ENCODE assay signal across 15 mouse cellular contexts in the genomic region with DNA sequence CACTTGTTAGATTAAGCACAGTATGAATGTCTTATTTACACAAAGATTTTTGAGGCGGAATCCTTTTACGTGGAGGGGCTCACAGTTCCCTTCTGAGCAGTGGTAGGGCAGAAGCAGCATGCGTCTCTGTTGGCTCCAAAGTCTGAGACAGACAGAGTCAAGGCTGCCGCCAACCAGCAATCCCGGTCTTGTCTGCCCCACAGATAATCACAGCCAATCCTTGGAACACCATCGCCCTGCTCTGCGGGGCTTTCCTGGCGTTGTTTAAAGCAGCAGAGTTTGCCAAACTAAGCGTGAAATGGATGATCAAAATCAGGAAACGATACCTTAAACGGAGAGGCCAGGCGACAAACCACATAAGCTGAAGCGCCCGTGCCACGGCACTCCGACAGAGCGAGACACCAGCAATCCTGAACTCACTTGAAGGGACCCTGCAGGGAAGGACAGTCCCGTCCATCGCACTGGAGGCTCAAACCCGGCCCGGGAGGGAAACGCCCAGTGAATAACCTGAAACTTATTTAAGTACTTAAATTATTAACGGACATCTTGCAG. TPM values are rescaled to one million over a fixed set of nuclear protein-coding genes. Genes with fewer than 3 reads are reported as not detected.
A peak's percentile ranks its signal among the peaks of the same experiment; 100 is the strongest.
DNase-seq lines count a peak whose midpoint lies in the region; ATAC-seq and TF ChIP-seq lines count a peak whose summit lies in the region.
"Had no signal": no experiment of that assay in that cellular context is flagged by ENCODE, and none has a peak within 500 bp of the region (broad histone marks: within the 10 kb centered on the region; RNA-seq: fewer than 3 reads in every experiment).

No protein-coding gene starts in this region.

- no peak for TF ChIP-seq CTCF in intestine, postnatal 0 days (IDR thresholded peaks at IDR 0.05; ENCODE audit: low read depth)

- 83% methylated on average over 23 of the region's 23 CpGs for WGBS in forebrain, embryonic 11.5 days
- WGBS in forebrain, embryonic 13.5 days = 82% methylated on average over 23 of the region's 23 CpGs
- 78% methylated on average over 23 of the region's 23 CpGs for WGBS in intestine, embryonic 15.5 days
- WGBS in intestine, postnatal 0 days = 83% methylated on average over 23 of the region's 23 CpGs

- no peak for ATAC-seq in forebrain, embryonic 11.5 days (replicated peaks; ENCODE audit: low FRiP score)
- ATAC-seq in forebrain, embryonic 13.5 days = no peak
- ATAC-seq in intestine, embryonic 15.5 days = no peak
- ATAC-seq in intestine, postnatal 0 days = no peak
- ATAC-seq: forebrain, embryonic 15.5 days had no signal

- H3K4me2 ChIP-seq in forebrain, embryonic 11.5 days (ENCODE audit: low read depth, low read length, severe bottlenecking) = no peak overlapping the region
- H3K4me2 ChIP-seq in forebrain, embryonic 13.5 days = no peak overlapping the region
- no peak overlapping the region for H3K4me2 ChIP-seq in intestine, embryonic 15.5 days (replicated peaks)
- H3K4me2 ChIP-seq in intestine, postnatal 0 days (replicated peaks; ENCODE audit: low read depth) = no peak overlapping the region
- H3K4me2 ChIP-seq: embryonic facial prominence, embryonic 15.5 days; forebrain, embryonic 15.5 days; hindbrain, embryonic 13.5 days; neural tube, embryonic 12.5 days had no signal

- H3K27me3 ChIP-seq in forebrain, embryonic 11.5 days (ENCODE audit: control insufficient read depth, insufficient read depth, low read length) = no peaks in the 10 kb centered on the region
- H3K27me3 ChIP-seq in forebrain, embryonic 13.5 days = no peaks in the 10 kb centered on the region
- H3K27me3 ChIP-seq in intestine, embryonic 15.5 days (replicated peaks) = no peaks in the 10 kb centered on the region
- H3K27me3 ChIP-seq in intestine, postnatal 0 days (replicated peaks; ENCODE audit: control insufficient read depth, insufficient read depth, low read length) = no peaks in the 10 kb centered on the region
- H3K27me3 ChIP-seq: embryonic facial prominence, embryonic 15.5 days; forebrain, embryonic 15.5 days; hindbrain, embryonic 13.5 days; neural tube, embryonic 12.5 days had no signal

- no peaks in the 10 kb centered on the region; the same call in 1 of the 2 replicates for H3K36me3 ChIP-seq in forebrain, embryonic 11.5 days (ENCODE audit: control insufficient read depth, insufficient read depth, low read length)
- H3K36me3 ChIP-seq in forebrain, embryonic 13.5 days (ENCODE audit: poor library complexity, severe bottlenecking) = peaks cover 94% of the 10 kb centered on the region
- peaks cover 28% of the 10 kb centered on the region for H3K36me3 ChIP-seq in intestine, embryonic 15.5 days
- peaks cover 67% of the 10 kb centered on the region for H3K36me3 ChIP-seq in intestine, postnatal 0 days (ENCODE audit: control insufficient read depth, insufficient read depth)

- H3K27ac ChIP-seq in forebrain, embryonic 11.5 days (ENCODE audit: low read depth, low read length) = no peak overlapping the region
- no peak overlapping the region for H3K27ac ChIP-seq in forebrain, embryonic 13.5 days
- 0 out of 2 replicates have a peak overlapping the region, but pooled peaks have one; percentile 4 for H3K27ac ChIP-seq in intestine, embryonic 15.5 days
- no peak overlapping the region for H3K27ac ChIP-seq in intestine, postnatal 0 days (ENCODE audit: low read depth, low read length)
- H3K27ac ChIP-seq: embryonic facial prominence, embryonic 15.5 days; forebrain, embryonic 15.5 days; hindbrain, embryonic 13.5 days; liver, embryonic 14.5 days; neural tube, embryonic 12.5 days had no signal

- H3K9ac ChIP-seq in forebrain, embryonic 11.5 days (ENCODE audit: low read length) = no peak overlapping the region
- H3K9ac ChIP-seq in forebrain, embryonic 13.5 days = no peak overlapping the region
- H3K9ac ChIP-seq in intestine, embryonic 15.5 days = no peak overlapping the region
- H3K9ac ChIP-seq in intestine, postnatal 0 days (ENCODE audit: low read depth, low read length) = no peak overlapping the region
- H3K9ac ChIP-seq: embryonic facial prominence, embryonic 15.5 days; forebrain, embryonic 15.5 days; hindbrain, embryonic 13.5 days; liver, embryonic 14.5 days; neural tube, embryonic 12.5 days had no signal

- no peaks in the 10 kb centered on the region for H3K9me3 ChIP-seq in forebrain, embryonic 11.5 days (ENCODE audit: control insufficient read depth, low read length)
- no peaks in the 10 kb centered on the region for H3K9me3 ChIP-seq in forebrain, embryonic 13.5 days (replicated peaks)
- H3K9me3 ChIP-seq in intestine, embryonic 15.5 days = no peaks in the 10 kb centered on the region
- H3K9me3 ChIP-seq in intestine, postnatal 0 days (ENCODE audit: control insufficient read depth) = no peaks in the 10 kb centered on the region
- H3K9me3 ChIP-seq: embryonic facial prominence, embryonic 15.5 days; forebrain, embryonic 15.5 days; hindbrain, embryonic 13.5 days; neural tube, embryonic 12.5 days had no signal

- peak; percentile 40 for DNase-seq in forebrain, embryonic 11.5 days (ENCODE audit: low spot score)
- peak; percentile 16 for DNase-seq in lung, postnatal 10 days
- no peak for DNase-seq in lung, postnatal 36 days
- no peak for DNase-seq in embryo, embryonic 10.5 days (ENCODE audit: low spot score)
- DNase-seq: kidney, adult 11 months; kidney, postnatal 36 days; thymus, postnatal 25 days had no signal

- H3K4me1 ChIP-seq in forebrain, embryonic 11.5 days (replicated peaks; ENCODE audit: control insufficient read depth, insufficient read depth, low read length) = no peaks in the 10 kb centered on the region
- no peaks in the 10 kb centered on the region for H3K4me1 ChIP-seq in forebrain, embryonic 13.5 days
- peaks cover 4% of the 10 kb centered on the region; the same call in 1 of the 2 replicates for H3K4me1 ChIP-seq in intestine, embryonic 15.5 days (replicated peaks)
- H3K4me1 ChIP-seq in intestine, postnatal 0 days (replicated peaks; ENCODE audit: control insufficient read depth, insufficient read depth, low read length) = no peaks in the 10 kb centered on the region
- H3K4me1 ChIP-seq: hindbrain, embryonic 13.5 days; neural tube, embryonic 12.5 days had no signal

- H3K4me3 ChIP-seq in forebrain, embryonic 11.5 days (ENCODE audit: low read depth, low read length) = no peak overlapping the region
- H3K4me3 ChIP-seq in forebrain, embryonic 13.5 days = no peak overlapping the region
- no peak overlapping the region for H3K4me3 ChIP-seq in intestine, embryonic 15.5 days (replicated peaks)
- H3K4me3 ChIP-seq in intestine, postnatal 0 days (ENCODE audit: low read depth, low read length) = no peak overlapping the region
- H3K4me3 ChIP-seq: embryonic facial prominence, embryonic 15.5 days; forebrain, embryonic 15.5 days; hindbrain, embryonic 13.5 days; neural tube, embryonic 12.5 days had no signal

RNA-seq across cellular contexts. Expression of a gene that starts 23.9 kb away (rescaled TPM):
- 34.2 and 35.5 TPM in 2 replicates for polyA plus RNA-seq in forebrain, embryonic 11.5 days (2014; fragmentation: Nextera tagmentation; extraction: Ambion mirVana)
- polyA plus RNA-seq in forebrain, embryonic 13.5 days (2015; fragmentation: Nextera tagmentation; extraction: Ambion mirVana) = 41.3 and 43.9 TPM in 2 replicates
- polyA plus RNA-seq in intestine, embryonic 15.5 days (2015; fragmentation: Nextera tagmentation; extraction: Ambion mirVana) = 16.4 and 16.9 TPM in 2 replicates
- 14.6 and 15.4 TPM in 2 replicates for polyA plus RNA-seq in intestine, postnatal 0 days (2015; fragmentation: Nextera tagmentation; extraction: Ambion mirVana)

RNA-seq across cellular contexts. Expression of a gene that starts 31.6 kb away (rescaled TPM):
- polyA plus RNA-seq in forebrain, embryonic 11.5 days (2014; fragmentation: Nextera tagmentation; extraction: Ambion mirVana) = 57.6 and 57.8 TPM in 2 replicates
- 66.3 and 69.3 TPM in 2 replicates for polyA plus RNA-seq in forebrain, embryonic 13.5 days (2015; fragmentation: Nextera tagmentation; extraction: Ambion mirVana)
- polyA plus RNA-seq in intestine, embryonic 15.5 days (2015; fragmentation: Nextera tagmentation; extraction: Ambion mirVana) = 91.3 and 94.3 TPM in 2 replicates
- 171 and 174 TPM in 2 replicates for polyA plus RNA-seq in intestine, postnatal 0 days (2015; fragmentation: Nextera tagmentation; extraction: Ambion mirVana)

RNA-seq across cellular contexts. Expression of a gene that starts 53.5 kb away (rescaled TPM):
- 19.4 and 21.9 TPM in 2 replicates for polyA plus RNA-seq in forebrain, embryonic 11.5 days (2014; fragmentation: Nextera tagmentation; extraction: Ambion mirVana)
- 6.5 and 7.4 TPM in 2 replicates for polyA plus RNA-seq in forebrain, embryonic 13.5 days (2015; fragmentation: Nextera tagmentation; extraction: Ambion mirVana)
- polyA plus RNA-seq in intestine, embryonic 15.5 days (2015; fragmentation: Nextera tagmentation; extraction: Ambion mirVana) = 23.7 and 27.0 TPM in 2 replicates
- 28.7 and 31.7 TPM in 2 replicates for polyA plus RNA-seq in intestine, postnatal 0 days (2015; fragmentation: Nextera tagmentation; extraction: Ambion mirVana)

Comparison
In these comparisons a context has a peak if more than half of its experiments do, and no peak if none do; other contexts are left out.
1. DNase-seq: peak in forebrain, embryonic 11.5 days (single experiment) and lung, postnatal 10 days (single experiment); none in lung, postnatal 36 days (single experiment) and embryo, embryonic 10.5 days (single experiment).